Mouse (Mus musculus) embryonic facial prominence, embryonic 10.5 days (tissue): ENCODE measurements around the gene Grik4. TPM values are rescaled to one million over a fixed set of nuclear protein-coding genes. Genes with fewer than 3 reads are reported as not detected.

Experiments used
- DNase-seq: peaks from one replicate; pipeline ENCODE4 v3.0.0-alpha.2; 2017; ENCODE audit warnings: low spot score
- H3K27ac ChIP-seq: fragments of 300-500 bp; sonication (generic); replicated peaks from 2 replicates; pipeline ENCODE4 v1.5.1; 2016; ENCODE audit warnings: mild to moderate bottlenecking
- H3K27me3 ChIP-seq: fragments of 300-500 bp; sonication (generic); replicated peaks from 2 replicates; pipeline ENCODE4 v1.6.1; 2016; ENCODE audit warnings: low read depth, mild to moderate bottlenecking; ENCODE audit not compliant: poor library complexity, severe bottlenecking
- H3K36me3 ChIP-seq: fragments of 300-500 bp; sonication (generic); replicated peaks from 2 replicates; pipeline ENCODE4 v1.6.1; 2016; ENCODE audit warnings: mild to moderate bottlenecking, moderate library complexity
- H3K4me1 ChIP-seq: fragments of 300-500 bp; sonication (generic); 2 replicates; pipeline ENCODE4 v1.6.1; 2016
- H3K4me3 ChIP-seq: fragments of 300-500 bp; sonication (generic); 2 replicates; pipeline ENCODE4 v1.5.1; 2016; ENCODE audit warnings: mild to moderate bottlenecking, moderate library complexity
- H3K9me3 ChIP-seq: fragments of 300-500 bp; sonication (generic); 2 replicates; pipeline ENCODE4 v1.6.1; 2016; ENCODE audit warnings: mild to moderate bottlenecking
- WGBS: fragments of 180-500 bp; shearing (Covaris S2); methylation state at CpG from one replicate; pipeline ENCODE4 v1.1.7; 2016; 5-methylcytosine and 5-hydroxymethylcytosine counted together
- polyA plus RNA-seq: library from polyadenylated mRNA; unstranded; fragments of >200 nt; fragmentation: Nextera tagmentation; extraction: Ambion mirVana; gene quantifications from 2 replicates; pipeline ENCODE4 v1.2.1, GENCODE M21; 2016

The Grik4 gene
- polyA plus RNA-seq, 1 experiment from 2014 or later: 0.96 TPM

DNA sequence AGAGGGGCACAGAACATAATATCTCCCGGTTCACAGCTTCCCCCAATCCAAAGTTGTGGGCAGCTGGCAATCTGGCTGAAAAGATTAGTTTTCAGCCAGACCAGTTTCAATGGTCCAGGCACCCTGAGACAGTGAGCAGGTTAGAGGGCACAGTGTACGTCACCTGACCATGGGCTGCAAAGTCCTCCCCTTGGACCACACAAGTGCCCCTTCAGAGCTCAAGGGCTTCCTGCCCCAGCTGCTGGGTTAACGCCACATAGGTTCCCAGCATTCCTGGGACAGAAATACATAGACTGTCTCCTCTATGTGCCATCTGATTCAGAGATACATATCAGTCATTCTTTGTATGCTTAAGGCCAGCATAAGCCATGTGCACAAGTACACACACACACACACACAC, 91.2 kb downstream of the Grik4 start:
- Histone ChIP-seq H3K4me1 (peaks cover 19% of the 10 kb centered on the region), H3K9me3 (no peaks in the 10 kb centered on the region), H3K27ac (no peak overlapping the region), H3K27me3 (no peaks in the 10 kb centered on the region), H3K36me3 (no peaks in the 10 kb centered on the region), H3K4me3 (no peak overlapping the region)
- WGBS: 86% methylated on average over 3 of the region's 3 CpGs
- DNase-seq: no peak

DNA sequence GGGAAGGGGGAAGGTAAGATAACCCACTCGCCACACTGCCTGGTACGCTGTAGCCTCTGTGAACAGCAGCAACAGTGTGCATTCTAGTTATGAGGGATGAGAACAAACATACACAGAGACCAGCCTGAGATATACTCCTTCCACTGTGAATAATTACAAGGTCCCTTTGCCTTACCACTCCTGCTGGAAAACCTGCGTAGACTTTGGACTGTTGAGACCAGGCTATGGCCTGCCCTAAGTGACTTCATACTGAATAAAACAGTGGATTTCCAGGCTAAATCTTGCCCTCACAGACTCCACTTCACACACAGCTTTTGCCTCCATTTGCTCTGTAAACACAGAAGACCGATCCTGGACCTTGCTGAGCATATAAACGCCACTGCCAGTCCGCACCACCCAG, 94.2 kb downstream of the Grik4 start:
- no peaks in the 10 kb centered on the region for H3K36me3 ChIP-seq
- H3K27me3 ChIP-seq: peaks cover 7% of the 10 kb centered on the region; the same call in 1 of the 2 replicates
- H3K4me1 ChIP-seq: peaks cover 39% of the 10 kb centered on the region
- no peak overlapping the region for H3K4me3 ChIP-seq
- 89% methylated on average over 6 of the region's 6 CpGs for WGBS
- no peaks in the 10 kb centered on the region for H3K9me3 ChIP-seq
- DNase-seq: no peak
- H3K27ac ChIP-seq: no peak overlapping the region

DNA sequence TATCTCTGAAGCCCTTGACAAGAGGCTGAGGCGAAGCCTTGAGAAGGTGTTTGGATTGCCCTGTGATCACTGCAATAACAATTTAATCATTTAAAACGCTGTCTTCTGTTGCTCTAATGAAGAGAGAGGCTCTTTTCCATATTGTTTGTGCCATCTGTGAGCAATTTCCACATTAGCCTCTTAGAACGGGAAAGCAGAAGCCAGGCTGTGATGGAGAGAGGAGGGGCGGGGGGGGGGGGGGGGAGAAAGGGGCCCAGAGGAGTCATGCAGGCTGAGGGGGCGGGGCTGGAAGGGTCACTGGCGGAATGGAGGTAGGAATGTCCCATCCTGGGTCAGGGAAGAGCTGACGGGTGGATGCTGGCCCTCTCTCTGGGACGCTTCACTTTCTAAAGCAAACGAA, 96.2 kb downstream of the Grik4 start:
- peaks cover 44% of the 10 kb centered on the region for H3K4me1 ChIP-seq
- H3K9me3 ChIP-seq: no peaks in the 10 kb centered on the region
- H3K36me3 ChIP-seq: no peaks in the 10 kb centered on the region
- peak overlapping the region; percentile 66 for H3K27ac ChIP-seq
- WGBS: 19% methylated on average over 9 of the region's 9 CpGs
- no peak overlapping the region for H3K4me3 ChIP-seq
- H3K27me3 ChIP-seq: peaks cover 8% of the 10 kb centered on the region; the same call in 1 of the 2 replicates
- peak; percentile 74 for DNase-seq

DNA sequence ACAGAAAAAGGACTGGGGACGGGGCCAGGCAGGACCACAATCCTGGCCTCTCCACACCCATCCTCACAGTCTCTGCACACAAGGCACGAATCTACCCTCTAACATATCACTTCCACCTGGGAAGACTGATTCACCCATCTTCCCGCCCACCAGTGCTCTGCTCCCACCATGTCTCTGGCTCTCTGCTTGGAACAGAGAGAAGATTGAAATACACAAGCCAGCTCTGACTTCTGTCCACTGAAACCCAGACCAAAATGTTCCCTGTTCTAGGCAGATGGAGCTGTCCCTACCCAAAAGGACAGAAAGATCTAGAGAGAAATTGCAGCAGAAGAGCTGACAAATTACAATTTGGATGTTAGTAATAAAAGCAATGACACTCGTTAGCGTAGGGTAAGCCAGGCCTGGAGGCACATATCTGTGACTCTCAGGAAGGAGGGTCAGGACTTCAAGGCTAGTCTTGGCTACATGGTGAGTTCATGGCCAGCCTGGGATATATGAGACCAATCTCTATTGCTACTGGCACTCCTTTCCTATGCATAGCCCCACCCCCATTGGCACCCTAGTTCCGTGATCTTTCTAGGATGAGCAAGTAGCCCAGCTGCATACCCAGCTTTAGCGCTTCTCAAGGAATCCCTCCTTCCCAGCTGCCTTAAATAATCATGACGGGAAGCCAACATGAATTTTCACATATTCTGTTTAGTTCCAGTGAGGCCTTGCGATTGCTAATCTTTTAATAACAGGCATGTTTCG, 97.4 kb downstream of the Grik4 start:
- Histone ChIP-seq H3K4me1 (peaks cover 44% of the 10 kb centered on the region), H3K4me3 (no peak overlapping the region), H3K27ac (no peak overlapping the region; the same call in 1 of the 2 replicates), H3K36me3 (no peaks in the 10 kb centered on the region), H3K27me3 (peaks cover 18% of the 10 kb centered on the region; the same call in 1 of the 2 replicates), H3K9me3 (no peaks in the 10 kb centered on the region)
- 76% methylated on average over 10 of the region's 10 CpGs for WGBS
- no peak for DNase-seq

DNA sequence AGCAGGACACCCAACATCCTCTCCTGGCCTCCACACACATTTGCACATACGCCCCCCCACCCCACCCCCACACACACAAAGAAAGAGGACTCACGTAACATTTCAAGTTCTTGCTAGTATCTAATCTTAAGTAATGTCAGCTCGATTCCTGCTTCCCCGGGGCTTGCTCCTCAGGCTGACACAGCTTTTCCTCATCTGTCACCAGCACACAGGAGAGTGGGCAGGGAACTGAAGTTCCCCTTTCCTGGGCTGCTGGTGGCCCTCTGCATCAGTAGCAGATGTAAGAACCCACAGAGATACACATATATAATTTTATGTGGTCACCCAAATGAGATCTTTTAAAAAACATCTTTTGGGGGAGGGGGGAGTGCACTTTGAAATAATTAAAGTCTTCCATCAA, 98.2 kb downstream of the Grik4 start:
- H3K27ac ChIP-seq: no peak overlapping the region
- no peaks in the 10 kb centered on the region for H3K9me3 ChIP-seq
- DNase-seq: no peak
- no peaks in the 10 kb centered on the region for H3K36me3 ChIP-seq
- no peak overlapping the region for H3K4me3 ChIP-seq
- peaks cover 41% of the 10 kb centered on the region for H3K4me1 ChIP-seq
- H3K27me3 ChIP-seq: peaks cover 18% of the 10 kb centered on the region; the same call in 1 of the 2 replicates
- 71% methylated on average over 4 of the region's 4 CpGs for WGBS

DNA sequence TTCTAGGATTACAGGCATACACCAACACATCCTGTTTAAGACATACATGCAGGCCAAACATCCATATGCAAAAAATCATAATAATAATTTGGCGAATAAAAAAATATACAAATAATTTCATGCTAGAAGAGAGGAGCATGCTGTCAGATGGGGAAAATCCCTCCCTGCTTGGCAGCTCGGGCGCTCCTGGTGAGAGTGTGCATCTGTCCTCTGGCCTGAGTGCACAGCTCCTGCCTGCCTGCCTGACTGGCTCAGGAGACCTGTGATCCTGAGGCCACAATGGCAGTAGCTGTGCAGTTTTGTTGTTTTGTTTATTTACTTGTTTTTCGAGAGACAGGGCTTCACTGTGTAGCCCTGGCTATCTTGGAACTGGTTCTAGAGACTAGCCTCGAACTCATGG, 100.0 kb downstream of the Grik4 start:
- peaks cover 18% of the 10 kb centered on the region; the same call in 1 of the 2 replicates for H3K27me3 ChIP-seq
- H3K4me3 ChIP-seq: no peak overlapping the region
- WGBS: 86% methylated on average over 5 of the region's 5 CpGs
- H3K27ac ChIP-seq: no peak overlapping the region
- peaks cover 37% of the 10 kb centered on the region for H3K4me1 ChIP-seq
- H3K36me3 ChIP-seq: no peaks in the 10 kb centered on the region
- DNase-seq: no peak
- H3K9me3 ChIP-seq: no peaks in the 10 kb centered on the region

DNA sequence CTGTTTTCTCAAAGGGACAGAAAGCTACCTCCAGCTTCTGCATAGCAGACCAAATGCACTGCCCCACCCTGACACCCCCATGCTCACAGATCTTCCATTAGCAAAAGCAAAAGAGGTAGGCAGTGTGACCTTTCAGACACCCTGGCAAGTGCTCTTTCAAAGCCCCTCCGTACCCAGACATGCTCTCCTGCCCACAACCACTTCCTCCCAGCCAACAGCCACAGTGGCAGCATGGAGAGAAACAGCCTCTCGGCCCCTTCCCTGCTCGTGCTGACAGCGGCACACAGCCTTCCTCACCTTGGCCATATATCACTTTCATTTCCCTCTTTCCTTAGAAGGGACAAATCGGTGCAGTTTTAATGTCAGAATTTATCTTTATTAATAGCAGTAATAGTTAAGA, 106.0 kb downstream of the Grik4 start:
- WGBS: 80% methylated on average over 5 of the region's 5 CpGs
- DNase-seq: no peak

DNA sequence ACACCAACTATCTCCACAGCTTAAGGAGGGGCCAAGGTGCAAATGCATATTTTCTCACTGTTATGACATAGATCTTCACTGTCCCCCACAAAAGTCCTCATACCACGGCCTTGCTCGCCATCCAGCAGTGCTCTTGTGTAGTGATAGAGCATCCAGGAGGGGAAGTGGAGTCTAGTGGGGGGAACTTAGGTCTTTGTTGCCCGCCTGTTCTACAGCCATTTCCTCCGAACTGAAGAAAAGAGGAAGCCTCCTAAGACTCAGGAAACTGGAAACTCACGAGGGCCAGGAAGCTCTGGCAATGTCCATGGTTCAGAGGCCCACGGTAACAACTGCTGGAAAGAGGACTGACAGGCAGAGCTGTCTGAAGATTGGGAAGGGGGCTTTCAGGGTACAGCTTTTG, 106.8 kb downstream of the Grik4 start:
- Histone ChIP-seq H3K27ac (no peak overlapping the region), H3K36me3 (no peaks in the 10 kb centered on the region), H3K27me3 (0 out of 2 replicates have a peak, but pooled peaks cover 7% of the 10 kb centered on the region), H3K4me3 (no peak overlapping the region), H3K9me3 (no peaks in the 10 kb centered on the region), H3K4me1 (no peaks in the 10 kb centered on the region)
- no peak for DNase-seq
- 80% methylated on average over 6 of the region's 6 CpGs for WGBS

More for the DNA sequence above, 106.0 kb downstream of the Grik4 start:
- H3K36me3 ChIP-seq: no peaks in the 10 kb centered on the region
- H3K9me3 ChIP-seq: no peaks in the 10 kb centered on the region
- H3K27ac ChIP-seq: no peak overlapping the region
- H3K4me1 ChIP-seq: 0 out of 2 replicates have a peak, but pooled peaks cover under 1% of the 10 kb centered on the region
- H3K4me3 ChIP-seq: no peak overlapping the region
- 0 out of 2 replicates have a peak, but pooled peaks cover 12% of the 10 kb centered on the region for H3K27me3 ChIP-seq

DNA sequence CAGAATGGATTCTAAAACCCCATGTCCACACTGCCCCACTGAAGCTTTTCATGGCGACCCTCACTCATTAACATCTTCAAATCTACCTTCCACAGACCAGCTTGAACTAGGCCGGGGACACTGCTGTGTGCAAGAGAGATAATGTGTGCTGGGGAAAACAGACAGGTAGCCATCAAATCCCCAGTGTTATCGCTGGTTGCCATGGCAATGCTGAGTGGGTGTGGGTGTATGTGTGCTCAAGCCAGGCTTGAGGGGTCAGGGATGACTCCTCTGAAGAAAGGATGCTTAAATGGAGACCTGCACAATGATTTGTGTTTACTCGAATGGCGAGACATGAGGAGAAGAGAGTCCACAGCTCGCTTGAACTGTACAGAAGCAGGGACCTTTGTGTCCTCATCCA, 112.7 kb downstream of the Grik4 start:
- Histone ChIP-seq H3K36me3 (no peaks in the 10 kb centered on the region), H3K4me3 (no peak overlapping the region), H3K9me3 (no peaks in the 10 kb centered on the region), H3K27me3 (0 out of 2 replicates have a peak, but pooled peaks cover 4% of the 10 kb centered on the region), H3K4me1 (no peaks in the 10 kb centered on the region), H3K27ac (no peak overlapping the region)
- 84% methylated on average over 6 of the region's 6 CpGs for WGBS
- no peak for DNase-seq

DNA sequence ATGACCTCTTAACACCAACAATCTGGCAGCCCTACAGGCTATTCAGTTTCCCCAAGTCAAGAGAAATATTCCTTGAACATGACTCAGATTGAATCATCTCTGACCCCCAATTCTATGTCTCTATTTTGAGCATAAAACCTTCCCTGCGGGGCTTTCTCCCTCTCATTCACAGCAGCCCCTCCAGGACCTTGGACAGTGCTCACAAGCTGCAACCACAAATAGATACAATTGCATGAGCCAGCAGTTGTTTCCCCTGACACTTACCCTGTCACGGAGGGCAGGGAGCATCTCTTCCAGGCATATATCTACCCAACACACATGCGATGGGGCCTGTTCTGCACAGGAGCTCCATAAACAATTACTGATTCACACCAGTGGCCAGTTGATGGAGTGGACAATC, 125.0 kb downstream of the Grik4 start:
- 50% methylated on average over 3 of the region's 3 CpGs for WGBS
- H3K36me3 ChIP-seq: no peaks in the 10 kb centered on the region
- H3K9me3 ChIP-seq: no peaks in the 10 kb centered on the region
- no peak overlapping the region for H3K4me3 ChIP-seq
- H3K27me3 ChIP-seq: no peaks in the 10 kb centered on the region
- peak; percentile 50 for DNase-seq
- no peaks in the 10 kb centered on the region for H3K4me1 ChIP-seq
- no peak overlapping the region for H3K27ac ChIP-seq

DNA sequence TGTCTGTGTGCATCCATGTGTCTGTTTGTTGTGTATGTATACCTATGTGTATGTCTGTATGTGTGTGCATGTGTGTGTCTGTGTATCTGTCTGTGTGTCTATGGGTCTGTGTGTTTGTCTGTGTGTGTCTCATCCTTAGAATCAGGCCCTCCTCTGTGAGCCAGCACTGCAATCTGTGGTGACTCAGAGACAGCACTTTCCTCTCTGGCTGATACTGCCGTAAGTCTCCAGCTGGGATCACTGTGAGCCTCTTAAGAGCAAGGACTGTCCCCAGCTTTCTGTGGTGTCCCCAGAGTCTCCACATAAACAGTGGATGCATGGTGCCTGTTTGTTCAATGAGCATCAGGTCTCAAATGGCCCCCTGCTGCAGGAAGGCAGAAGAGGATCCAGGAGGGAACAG, 127.5 kb downstream of the Grik4 start:
- Histone ChIP-seq H3K27ac (no peak overlapping the region), H3K4me3 (no peak overlapping the region), H3K4me1 (no peaks in the 10 kb centered on the region), H3K27me3 (no peaks in the 10 kb centered on the region), H3K36me3 (no peaks in the 10 kb centered on the region), H3K9me3 (peaks cover 2% of the 10 kb centered on the region; the same call in 1 of the 2 replicates)
- no peak for DNase-seq
- WGBS: 63% methylated on average over 1 of the region's 1 CpGs

DNA sequence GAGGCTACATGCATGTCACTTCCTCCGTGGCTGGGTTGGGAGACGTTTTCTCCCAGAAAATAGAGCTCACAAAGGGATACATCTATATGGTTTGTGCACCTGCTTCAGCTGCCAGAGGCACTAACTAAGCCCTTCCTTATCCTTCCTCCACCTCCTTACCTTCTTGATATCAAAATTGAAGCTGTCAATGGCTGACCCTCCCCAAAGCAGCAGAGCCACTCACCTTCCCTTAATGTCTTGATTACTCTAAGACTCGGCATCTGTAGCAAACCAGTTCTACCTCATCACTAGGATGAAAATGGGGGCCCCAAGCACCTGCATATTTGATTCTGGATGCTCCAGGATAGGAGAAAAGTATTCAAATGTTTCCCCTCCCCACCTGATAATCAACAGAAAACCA, 135.1 kb downstream of the Grik4 start:
- no peak for DNase-seq

DNA sequence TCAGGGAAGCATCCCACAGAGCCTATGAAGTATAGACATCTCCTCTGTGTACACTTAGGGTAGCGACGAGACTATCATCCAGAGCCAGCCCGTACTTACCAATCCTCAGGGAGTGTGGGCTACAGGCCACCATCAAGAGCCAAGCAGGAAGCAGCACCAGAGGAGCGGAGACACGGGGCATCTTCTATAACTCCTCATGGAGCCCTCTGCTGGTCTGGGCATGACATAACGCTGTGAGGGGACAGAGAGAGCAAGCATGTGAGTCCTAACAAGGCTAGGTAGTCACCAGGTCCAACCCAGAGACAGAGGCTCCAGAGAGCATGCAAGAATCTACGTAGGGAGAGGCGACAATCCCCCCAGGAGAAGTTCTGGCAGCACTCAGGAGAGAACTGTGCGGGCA, 135.9 kb downstream of the Grik4 start:
- Histone ChIP-seq H3K9me3 (no peaks in the 10 kb centered on the region), H3K27me3 (no peaks in the 10 kb centered on the region), H3K4me1 (no peaks in the 10 kb centered on the region), H3K36me3 (no peaks in the 10 kb centered on the region), H3K27ac (no peak overlapping the region), H3K4me3 (no peak overlapping the region)
- DNase-seq: peak; percentile 26
- 72% methylated on average over 9 of the region's 9 CpGs for WGBS

More for the DNA sequence above, 135.1 kb downstream of the Grik4 start:
- H3K36me3 ChIP-seq: no peaks in the 10 kb centered on the region
- no peaks in the 10 kb centered on the region for H3K27me3 ChIP-seq
- no peak overlapping the region for H3K4me3 ChIP-seq
- no peak overlapping the region for H3K27ac ChIP-seq
- H3K4me1 ChIP-seq: no peaks in the 10 kb centered on the region
- WGBS: 91% methylated on average over 3 of the region's 3 CpGs
- H3K9me3 ChIP-seq: peaks cover 2% of the 10 kb centered on the region; the same call in 1 of the 2 replicates
